Mouse (Mus musculus): Measurements from ENCODE around the gene Gipc2. TPM values are rescaled to one million over a fixed set of nuclear protein-coding genes. Genes with fewer than 3 reads are reported as not detected.
A peak's percentile ranks its signal among the peaks of the same experiment; 100 is the strongest.

The Gipc2 gene
- polyA plus RNA-seq (2015; fragmentation: Nextera tagmentation; extraction: Ambion mirVana), result 13.6 and 16.2 TPM in 2 replicates

- H3K4me2 ChIP-seq (ENCODE audit: low read length), result peak within 1 kb of the TSS; percentile 82
- H3K27me3 ChIP-seq (ENCODE audit: control insufficient read depth, insufficient read depth, low read depth, low read length), result no peaks in the 10 kb centered on the region
- no peaks in the 10 kb centered on the region for H3K9me3 ChIP-seq (replicated peaks; ENCODE audit: control insufficient read depth, low read length, poor library complexity, severe bottlenecking)
- no peaks in the 10 kb centered on the region for H3K36me3 ChIP-seq (ENCODE audit: control insufficient read depth, insufficient read depth, low read length)
- H3K27ac ChIP-seq (ENCODE audit: low read length), result peak within 1 kb of the TSS; percentile 69
- H3K4me3 ChIP-seq (ENCODE audit: low read depth, low read length), result peak within 1 kb of the TSS; percentile 48
- H3K4me1 ChIP-seq (ENCODE audit: control insufficient read depth, insufficient read depth, low read length), result peaks cover 9% of the 10 kb centered on the region; the same call in 1 of the 2 replicates
- peak within 1 kb of the TSS; percentile 71 for H3K9ac ChIP-seq (ENCODE audit: low read depth, low read length)
- 3% methylated on average over 10 of the region's 10 CpGs for WGBS
- ATAC-seq, result no peak
Observed at GRCm38 (mm10) chr3:152166099-152166423, at the start of gene Gipc2. Gene Gipc2 (minus strand): TSS chr3:152166230.

- H3K9ac ChIP-seq (ENCODE audit: low read depth, low read length), result no peak overlapping the region
- no peak overlapping the region; the same call in 1 of the 2 replicates for H3K4me3 ChIP-seq (ENCODE audit: low read depth, low read length)
- ATAC-seq, result no peak
Observed at GRCm38 (mm10) chr3:152213416-152213815, 47.4 kb upstream of the Gipc2 start.

GRCm38 (mm10) chr3:152211731-152212279, 45.8 kb upstream of the Gipc2 start:
- 31% methylated on average over 7 of the region's 7 CpGs for WGBS
- H3K27ac ChIP-seq (ENCODE audit: low read length), result peak overlapping the region; percentile 99; the same call in 1 of the 2 replicates

More at GRCm38 (mm10) chr3:152213416-152213815, 47.4 kb upstream of the Gipc2 start:
- H3K27me3 ChIP-seq (ENCODE audit: control insufficient read depth, insufficient read depth, low read depth, low read length), result no peaks in the 10 kb centered on the region
- peak overlapping the region; percentile 74 for H3K4me2 ChIP-seq (ENCODE audit: low read length)
- peaks cover 10% of the 10 kb centered on the region for H3K36me3 ChIP-seq (ENCODE audit: control insufficient read depth, insufficient read depth, low read length)
- peaks cover 25% of the 10 kb centered on the region for H3K4me1 ChIP-seq (ENCODE audit: control insufficient read depth, insufficient read depth, low read length)
- 44% methylated on average over 3 of the region's 3 CpGs for WGBS
- H3K27ac ChIP-seq (ENCODE audit: low read length), result no peak overlapping the region
- H3K9me3 ChIP-seq (replicated peaks; ENCODE audit: control insufficient read depth, low read length, poor library complexity, severe bottlenecking), result no peaks in the 10 kb centered on the region

GRCm38 (mm10) chr3:152210728-152211391, 44.8 kb upstream of the Gipc2 start:
- Histone ChIP-seq H3K4me1 (ENCODE audit: control insufficient read depth, insufficient read depth, low read length) (peaks cover 27% of the 10 kb centered on the region), H3K9me3 (replicated peaks; ENCODE audit: control insufficient read depth, low read length, poor library complexity, severe bottlenecking) (no peaks in the 10 kb centered on the region), H3K4me2 (ENCODE audit: low read length) (peak overlapping the region; percentile 74), H3K27ac (ENCODE audit: low read length) (peak overlapping the region; percentile 99), H3K36me3 (ENCODE audit: control insufficient read depth, insufficient read depth, low read length) (peaks cover 3% of the 10 kb centered on the region; the same call in 1 of the 2 replicates), H3K4me3 (ENCODE audit: low read depth, low read length) (peak overlapping the region; percentile 79), H3K27me3 (ENCODE audit: control insufficient read depth, insufficient read depth, low read depth, low read length) (no peaks in the 10 kb centered on the region), H3K9ac (ENCODE audit: low read depth, low read length) (peak overlapping the region; percentile 94)
- WGBS, result 0% methylated on average over 62 of the region's 68 CpGs
- peak; percentile 73 for ATAC-seq

More at GRCm38 (mm10) chr3:152211731-152212279, 45.8 kb upstream of the Gipc2 start:
- peak overlapping the region; percentile 74 for H3K4me2 ChIP-seq (ENCODE audit: low read length)
- peak overlapping the region; percentile 94 for H3K9ac ChIP-seq (ENCODE audit: low read depth, low read length)
- peaks cover 27% of the 10 kb centered on the region for H3K4me1 ChIP-seq (ENCODE audit: control insufficient read depth, insufficient read depth, low read length)
- no peaks in the 10 kb centered on the region for H3K27me3 ChIP-seq (ENCODE audit: control insufficient read depth, insufficient read depth, low read depth, low read length)
- no peaks in the 10 kb centered on the region for H3K9me3 ChIP-seq (replicated peaks; ENCODE audit: control insufficient read depth, low read length, poor library complexity, severe bottlenecking)
- peaks cover 5% of the 10 kb centered on the region; the same call in 1 of the 2 replicates for H3K36me3 ChIP-seq (ENCODE audit: control insufficient read depth, insufficient read depth, low read length)
- peak overlapping the region; percentile 79 for H3K4me3 ChIP-seq (ENCODE audit: low read depth, low read length)
- ATAC-seq, result no peak

- H3K4me2 ChIP-seq (ENCODE audit: low read length), result peak within 1 kb of the TSS; percentile 74
- H3K27ac ChIP-seq (ENCODE audit: low read length), result peak within 1 kb of the TSS; percentile 99
- ATAC-seq, result peak; percentile 97
- peak within 1 kb of the TSS; percentile 94 for H3K9ac ChIP-seq (ENCODE audit: low read depth, low read length)
- H3K4me1 ChIP-seq (ENCODE audit: control insufficient read depth, insufficient read depth, low read length), result peaks cover 27% of the 10 kb centered on the region
- no peaks in the 10 kb centered on the region for H3K27me3 ChIP-seq (ENCODE audit: control insufficient read depth, insufficient read depth, low read depth, low read length)
- under 1% methylated on average over 85 of the region's 85 CpGs for WGBS
- H3K9me3 ChIP-seq (replicated peaks; ENCODE audit: control insufficient read depth, low read length, poor library complexity, severe bottlenecking), result no peaks in the 10 kb centered on the region
- peak within 1 kb of the TSS; percentile 79 for H3K4me3 ChIP-seq (ENCODE audit: low read depth, low read length)
- H3K36me3 ChIP-seq (ENCODE audit: control insufficient read depth, insufficient read depth, low read length), result peaks cover 3% of the 10 kb centered on the region; the same call in 1 of the 2 replicates
Observed at GRCm38 (mm10) chr3:152209967-152210634, 44.1 kb upstream of the Gipc2 start, which contains the start of the genes Dnajb4 and Fubp1. Gene Dnajb4 (minus strand): TSS chr3:152210302. Gene Fubp1 (plus strand): TSS chr3:152210422.

GRCm38 (mm10) chr3:152209177-152209966, 43.3 kb upstream of the Gipc2 start:
- peak overlapping the region; percentile 61 for H3K4me2 ChIP-seq (ENCODE audit: low read length)
- H3K9me3 ChIP-seq (replicated peaks; ENCODE audit: control insufficient read depth, low read length, poor library complexity, severe bottlenecking), result no peaks in the 10 kb centered on the region
- H3K27me3 ChIP-seq (ENCODE audit: control insufficient read depth, insufficient read depth, low read depth, low read length), result no peaks in the 10 kb centered on the region
- peak overlapping the region; percentile 79 for H3K4me3 ChIP-seq (ENCODE audit: low read depth, low read length)
- peak overlapping the region; percentile 99 for H3K27ac ChIP-seq (ENCODE audit: low read length)
- peak overlapping the region; percentile 93 for H3K9ac ChIP-seq (ENCODE audit: low read depth, low read length)
- 6% methylated on average over 25 of the region's 25 CpGs for WGBS
- peaks cover 3% of the 10 kb centered on the region; the same call in 1 of the 2 replicates for H3K36me3 ChIP-seq (ENCODE audit: control insufficient read depth, insufficient read depth, low read length)
- H3K4me1 ChIP-seq (ENCODE audit: control insufficient read depth, insufficient read depth, low read length), result peaks cover 22% of the 10 kb centered on the region
- ATAC-seq, result peak; percentile 58

- no peak overlapping the region for H3K9ac ChIP-seq (ENCODE audit: low read depth, low read length)
- H3K27me3 ChIP-seq (ENCODE audit: control insufficient read depth, insufficient read depth, low read depth, low read length), result no peaks in the 10 kb centered on the region
- no peak overlapping the region for H3K27ac ChIP-seq (ENCODE audit: low read length)
- H3K9me3 ChIP-seq (replicated peaks; ENCODE audit: control insufficient read depth, low read length, poor library complexity, severe bottlenecking), result no peaks in the 10 kb centered on the region
- peaks cover 20% of the 10 kb centered on the region for H3K4me1 ChIP-seq (ENCODE audit: control insufficient read depth, insufficient read depth, low read length)
- 91% methylated on average over 7 of the region's 7 CpGs for WGBS
- H3K4me2 ChIP-seq (ENCODE audit: low read length), result peak overlapping the region; percentile 6; the same call in 1 of the 2 replicates
- H3K4me3 ChIP-seq (ENCODE audit: low read depth, low read length), result no peak overlapping the region
- peaks cover 3% of the 10 kb centered on the region; the same call in 1 of the 2 replicates for H3K36me3 ChIP-seq (ENCODE audit: control insufficient read depth, insufficient read depth, low read length)
- no peak for ATAC-seq
Observed at GRCm38 (mm10) chr3:152208096-152208885, 42.3 kb upstream of the Gipc2 start.

- ATAC-seq, result no peak
- Histone ChIP-seq H3K27ac (ENCODE audit: low read length) (no peak overlapping the region), H3K4me2 (ENCODE audit: low read length) (no peak overlapping the region), H3K4me3 (ENCODE audit: low read depth, low read length) (no peak overlapping the region), H3K9ac (ENCODE audit: low read depth, low read length) (no peak overlapping the region), H3K4me1 (ENCODE audit: control insufficient read depth, insufficient read depth, low read length) (peaks cover 8% of the 10 kb centered on the region), H3K36me3 (ENCODE audit: control insufficient read depth, insufficient read depth, low read length) (peaks cover 3% of the 10 kb centered on the region; the same call in 1 of the 2 replicates), H3K27me3 (ENCODE audit: control insufficient read depth, insufficient read depth, low read depth, low read length) (no peaks in the 10 kb centered on the region), H3K9me3 (replicated peaks; ENCODE audit: control insufficient read depth, low read length, poor library complexity, severe bottlenecking) (no peaks in the 10 kb centered on the region)
- WGBS, result 96% methylated on average over 4 of the region's 4 CpGs
Observed at GRCm38 (mm10) chr3:152207156-152207555, 41.1 kb upstream of the Gipc2 start.

All from midbrain, embryonic 16.5 days (tissue).